Mouse (Mus musculus): ENCODE measurements around the gene Cnot11. TPM values are rescaled to one million over a fixed set of nuclear protein-coding genes. Genes with fewer than 3 reads are reported as not detected.

Cnot11 gene
- 4.0 and 7.9 TPM in 2 replicates for total RNA-seq (2015; ENCODE audit: low replicate concordance)
- total RNA-seq (2017; ENCODE audit: low replicate concordance), result 4.1 and 9.5 TPM in 2 replicates

- no peak for ATAC-seq (replicated peaks; ENCODE audit: low FRiP score, poor library complexity, severe bottlenecking)
Observed at GRCm38 (mm10) chr1:39534831-39535230, at the start of gene Cnot11. Gene Cnot11, plus strand, starts transcription at chr1:39534992.

GRCm38 (mm10) chr1:39487370-39487769 is 47.4 kb upstream of the Cnot11 start:
- no peak for ATAC-seq (replicated peaks; ENCODE audit: low FRiP score, poor library complexity, severe bottlenecking)

- ATAC-seq (replicated peaks; ENCODE audit: low FRiP score, poor library complexity, severe bottlenecking), result no peak
Observed at GRCm38 (mm10) chr1:39493165-39493564, 41.6 kb upstream of the Cnot11 start.

- no peak for ATAC-seq (replicated peaks; ENCODE audit: low FRiP score, poor library complexity, severe bottlenecking)
Observed at GRCm38 (mm10) chr1:39493664-39494063, 41.1 kb upstream of the Cnot11 start.

GRCm38 (mm10) chr1:39496995-39497394 is 37.8 kb upstream of the Cnot11 start:
- no peak for ATAC-seq (replicated peaks; ENCODE audit: low FRiP score, poor library complexity, severe bottlenecking)

GRCm38 (mm10) chr1:39497748-39498147 is 37.0 kb upstream of the Cnot11 start:
- no peak for ATAC-seq (replicated peaks; ENCODE audit: low FRiP score, poor library complexity, severe bottlenecking)

GRCm38 (mm10) chr1:39499485-39499941 is 35.3 kb upstream of the Cnot11 start:
- 0 out of 2 replicates have a peak, but pooled peaks have one; percentile 39 for ATAC-seq (replicated peaks; ENCODE audit: low FRiP score, poor library complexity, severe bottlenecking)

- ATAC-seq (replicated peaks; ENCODE audit: low FRiP score, poor library complexity, severe bottlenecking), result no peak
Observed at GRCm38 (mm10) chr1:39502817-39503633, 31.8 kb upstream of the Cnot11 start.

- no peak for ATAC-seq (replicated peaks; ENCODE audit: low FRiP score, poor library complexity, severe bottlenecking)
Observed at GRCm38 (mm10) chr1:39504261-39504660, 30.5 kb upstream of the Cnot11 start.

GRCm38 (mm10) chr1:39505600-39505999 is 29.2 kb upstream of the Cnot11 start:
- ATAC-seq (replicated peaks; ENCODE audit: low FRiP score, poor library complexity, severe bottlenecking), result no peak

GRCm38 (mm10) chr1:39511775-39512174 is 23.0 kb upstream of the Cnot11 start:
- no peak for ATAC-seq (replicated peaks; ENCODE audit: low FRiP score, poor library complexity, severe bottlenecking)

GRCm38 (mm10) chr1:39512183-39512582 is 22.6 kb upstream of the Cnot11 start:
- ATAC-seq (replicated peaks; ENCODE audit: low FRiP score, poor library complexity, severe bottlenecking), result no peak

- no peak for ATAC-seq (replicated peaks; ENCODE audit: low FRiP score, poor library complexity, severe bottlenecking)
Observed at GRCm38 (mm10) chr1:39515303-39515991, 19.3 kb upstream of the Cnot11 start.

GRCm38 (mm10) chr1:39521326-39521725 is 13.5 kb upstream of the Cnot11 start:
- no peak for ATAC-seq (replicated peaks; ENCODE audit: low FRiP score, poor library complexity, severe bottlenecking)

- peak; percentile 72 for ATAC-seq (replicated peaks; ENCODE audit: low FRiP score, poor library complexity, severe bottlenecking)
Observed at GRCm38 (mm10) chr1:39522519-39522918, 12.3 kb upstream of the Cnot11 start.

- ATAC-seq (replicated peaks; ENCODE audit: low FRiP score, poor library complexity, severe bottlenecking), result no peak
Observed at GRCm38 (mm10) chr1:39525763-39526162, 9.0 kb upstream of the Cnot11 start.

- no peak for ATAC-seq (replicated peaks; ENCODE audit: low FRiP score, poor library complexity, severe bottlenecking)
Observed at GRCm38 (mm10) chr1:39526371-39527167, 8.2 kb upstream of the Cnot11 start.

GRCm38 (mm10) chr1:39527432-39527831 is 7.4 kb upstream of the Cnot11 start:
- peak; percentile 71 for ATAC-seq (replicated peaks; ENCODE audit: low FRiP score, poor library complexity, severe bottlenecking)

- ATAC-seq (replicated peaks; ENCODE audit: low FRiP score, poor library complexity, severe bottlenecking), result no peak
Observed at GRCm38 (mm10) chr1:39528319-39528718, 6.5 kb upstream of the Cnot11 start.

All from erythroblast, adult 5-6 weeks (primary cell).